Mouse (Mus musculus): ENCODE results near the gene Abca2.

Abca2 gene

DNA sequence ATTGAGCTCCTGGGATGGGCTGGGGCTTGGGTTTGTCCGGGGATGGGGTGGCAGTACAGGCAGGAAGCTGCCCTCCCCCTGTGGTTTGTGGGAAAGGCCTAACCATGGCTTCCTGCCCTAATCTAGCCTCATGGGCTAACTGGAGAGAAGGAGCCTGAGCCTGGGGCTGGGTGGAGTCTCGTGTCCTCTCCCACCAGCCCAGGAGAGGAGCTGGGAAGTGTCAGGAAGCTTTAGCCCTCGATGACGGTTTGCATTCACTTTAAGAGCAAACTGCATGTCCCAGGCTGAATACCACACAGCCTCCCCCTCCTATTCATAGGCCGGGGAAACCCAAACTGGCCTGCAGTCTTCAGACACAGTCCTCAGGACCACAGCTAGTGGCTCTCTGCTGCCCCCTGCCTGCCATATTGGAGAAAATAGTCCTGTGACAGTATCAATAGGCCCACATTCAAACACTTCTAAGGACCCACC, 1.7 kb upstream of the Abca2 start:
- peak; percentile 80 to 84 for DNase-seq

GRCm38 (mm10) chr2:25427256-25427655, 1.2 kb upstream of the Abca2 start:
- DNase-seq, result no peak

- DNase-seq, result peak; percentile 41 to 53
These were observed 1.1 kb downstream of the Abca2 start for GRCm38 (mm10) chr2:25429435-25430180.

GRCm38 (mm10) chr2:25430395-25431233, 2.1 kb downstream of the Abca2 start:
- DNase-seq, result peak; percentile 67 to 79

- no peak for DNase-seq
These were observed 2.9 kb downstream of the Abca2 start for GRCm38 (mm10) chr2:25431308-25431855.

- no peak for DNase-seq
These were observed 4.0 kb downstream of the Abca2 start for GRCm38 (mm10) chr2:25432326-25433098.

- no peak for DNase-seq
These were observed 4.6 kb downstream of the Abca2 start for GRCm38 (mm10) chr2:25433101-25433500.

DNA sequence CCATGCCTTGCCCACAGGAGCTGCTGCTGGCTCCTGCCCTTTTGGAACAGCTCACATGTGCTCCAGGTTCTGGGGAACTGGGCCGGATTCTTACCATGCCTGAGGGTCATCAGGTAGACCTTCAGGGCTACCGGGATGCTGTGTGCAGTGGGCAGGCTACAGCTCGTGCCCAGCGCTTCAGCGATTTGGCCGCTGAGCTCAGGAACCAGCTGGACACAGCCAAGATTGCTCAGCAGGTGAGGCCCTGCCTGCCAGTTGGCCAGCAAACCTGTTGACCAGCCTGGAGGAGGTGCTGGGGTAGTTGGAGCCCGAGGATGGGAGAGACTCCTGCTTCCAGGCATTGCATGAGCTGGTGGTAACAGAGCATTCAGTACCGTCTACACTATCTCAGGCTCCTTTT, 5.8 kb downstream of the Abca2 start:
- no peak for DNase-seq

DNA sequence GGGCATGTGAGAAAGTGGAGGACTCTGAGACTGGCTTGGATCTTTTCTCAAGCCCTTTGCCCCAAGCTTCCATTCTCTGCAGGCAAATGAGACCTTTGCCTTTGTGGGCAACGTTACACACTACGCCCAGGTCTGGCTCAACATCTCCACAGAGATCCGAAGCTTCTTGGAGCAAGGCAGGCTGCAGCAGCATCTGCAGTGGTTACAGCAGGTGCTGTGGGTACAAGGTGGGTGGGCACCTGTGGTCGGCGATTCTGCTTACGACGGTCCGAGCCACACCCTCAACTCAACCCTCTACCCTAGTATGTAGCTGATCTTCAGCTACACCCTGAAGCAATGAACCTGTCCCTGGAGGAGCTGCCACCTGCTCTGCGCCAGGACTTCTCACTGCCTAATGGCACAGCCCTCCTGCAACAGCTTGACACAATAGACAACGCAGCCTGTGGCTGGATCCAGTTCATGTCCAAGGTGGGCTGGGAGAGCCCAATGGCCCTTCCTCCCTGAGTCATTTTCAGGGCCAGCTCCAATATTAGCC, 7.8 kb downstream of the Abca2 start:
- DNase-seq, result no peak

DNA sequence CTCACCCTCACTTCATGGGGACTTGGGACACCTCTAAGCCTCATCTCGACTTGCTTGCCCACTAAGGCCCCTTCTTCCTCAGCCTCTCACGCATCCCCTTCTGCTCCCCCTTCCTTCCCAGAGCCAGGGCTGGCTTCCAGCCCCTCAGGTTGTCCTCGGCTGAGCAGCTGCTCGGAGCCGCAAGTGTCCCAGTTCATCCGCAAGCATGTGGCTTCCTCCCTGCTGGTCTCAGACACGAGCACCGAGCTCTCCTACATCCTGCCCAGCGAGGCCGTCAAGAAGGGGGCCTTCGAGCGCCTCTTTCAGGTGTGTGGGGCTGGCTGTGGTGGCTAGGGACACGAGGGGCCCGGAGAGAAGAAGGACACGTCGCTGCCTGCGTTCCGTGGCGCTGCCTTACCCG, 12.6 kb downstream of the Abca2 start:
- DNase-seq, result no peak

DNA sequence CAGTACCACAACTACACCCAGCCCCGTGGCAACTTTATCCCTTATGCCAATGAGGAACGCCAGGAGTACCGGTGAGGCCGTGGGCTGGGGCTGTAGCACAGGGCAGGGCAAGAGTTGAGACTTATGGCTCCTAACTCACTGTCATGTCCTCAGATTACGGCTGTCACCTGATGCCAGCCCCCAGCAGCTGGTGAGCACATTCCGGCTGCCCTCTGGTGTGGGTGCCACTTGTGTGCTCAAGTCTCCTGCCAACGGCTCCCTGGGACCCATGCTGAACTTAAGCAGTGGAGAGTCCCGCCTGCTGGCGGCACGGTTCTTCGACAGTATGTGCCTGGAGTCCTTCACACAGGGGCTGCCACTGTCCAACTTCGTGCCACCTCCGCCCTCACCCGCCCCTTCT, 14.2 kb downstream of the Abca2 start:
- no peak for DNase-seq

DNA sequence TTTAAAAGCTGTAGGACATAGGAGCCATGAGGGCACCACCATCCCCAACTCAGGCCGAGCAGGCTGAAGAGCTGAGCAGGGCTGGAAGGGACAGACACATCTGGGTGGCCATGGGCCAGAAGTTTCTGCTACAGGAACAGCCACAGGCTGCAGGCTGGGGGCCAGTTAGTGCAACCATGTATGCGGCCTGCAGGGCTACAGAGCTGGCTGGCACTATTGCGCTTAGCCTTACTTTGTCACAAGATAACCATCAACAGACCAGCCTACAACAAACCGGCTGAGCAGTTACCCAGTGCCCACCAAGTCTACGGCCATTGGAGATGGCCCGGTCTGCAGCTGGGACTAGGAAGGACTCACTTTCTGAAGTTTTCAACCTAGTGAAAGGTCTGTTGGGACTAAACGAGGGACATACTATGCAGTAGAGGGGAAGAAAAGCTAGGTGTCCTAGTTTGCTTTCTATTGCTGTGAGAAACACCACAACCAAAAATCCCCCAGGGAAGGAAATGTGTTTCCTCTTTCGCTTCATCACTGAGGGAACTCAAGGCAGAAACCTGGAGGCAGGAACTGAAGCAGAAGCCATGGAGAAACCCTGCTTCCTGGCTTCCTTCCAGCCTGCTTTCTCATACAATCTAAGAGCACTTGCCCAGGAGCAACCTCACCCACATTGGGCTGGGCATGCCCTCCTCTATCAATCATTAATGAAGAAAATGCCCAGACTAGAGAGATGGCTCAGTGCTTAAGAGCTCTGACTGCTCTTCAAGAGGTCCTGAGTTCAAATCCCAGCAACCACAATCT, 22.5 kb downstream of the Abca2 start:
- no peak for DNase-seq

DNA sequence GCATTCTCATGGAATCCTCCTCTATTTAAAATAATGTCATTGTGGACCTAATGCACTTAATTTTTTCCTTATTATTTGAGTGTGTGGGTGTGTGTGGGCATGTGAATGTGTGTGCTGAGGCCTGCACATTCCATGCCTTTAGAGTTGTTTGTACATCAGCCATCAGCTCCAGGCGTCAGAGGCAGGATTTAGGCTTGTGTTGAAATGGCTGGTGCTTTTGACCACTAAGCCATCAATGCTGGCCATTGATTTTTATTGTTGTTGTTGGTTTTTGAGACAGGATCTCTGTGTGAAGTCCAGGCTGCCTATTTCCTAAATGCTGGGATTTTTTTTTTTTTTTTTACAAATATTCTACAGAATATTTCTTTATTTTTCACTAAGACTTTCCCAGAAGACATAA, 24.4 kb downstream of the Abca2 start:
- DNase-seq, result no peak

- DNase-seq, result peak; percentile 29 to 54
These were observed 27.9 kb downstream of the Abca2 start, which contains the start of gene Clic3 for GRCm38 (mm10) chr2:25456205-25456953. TSS of gene Clic3 (plus strand) at chr2:25456838.

DNA sequence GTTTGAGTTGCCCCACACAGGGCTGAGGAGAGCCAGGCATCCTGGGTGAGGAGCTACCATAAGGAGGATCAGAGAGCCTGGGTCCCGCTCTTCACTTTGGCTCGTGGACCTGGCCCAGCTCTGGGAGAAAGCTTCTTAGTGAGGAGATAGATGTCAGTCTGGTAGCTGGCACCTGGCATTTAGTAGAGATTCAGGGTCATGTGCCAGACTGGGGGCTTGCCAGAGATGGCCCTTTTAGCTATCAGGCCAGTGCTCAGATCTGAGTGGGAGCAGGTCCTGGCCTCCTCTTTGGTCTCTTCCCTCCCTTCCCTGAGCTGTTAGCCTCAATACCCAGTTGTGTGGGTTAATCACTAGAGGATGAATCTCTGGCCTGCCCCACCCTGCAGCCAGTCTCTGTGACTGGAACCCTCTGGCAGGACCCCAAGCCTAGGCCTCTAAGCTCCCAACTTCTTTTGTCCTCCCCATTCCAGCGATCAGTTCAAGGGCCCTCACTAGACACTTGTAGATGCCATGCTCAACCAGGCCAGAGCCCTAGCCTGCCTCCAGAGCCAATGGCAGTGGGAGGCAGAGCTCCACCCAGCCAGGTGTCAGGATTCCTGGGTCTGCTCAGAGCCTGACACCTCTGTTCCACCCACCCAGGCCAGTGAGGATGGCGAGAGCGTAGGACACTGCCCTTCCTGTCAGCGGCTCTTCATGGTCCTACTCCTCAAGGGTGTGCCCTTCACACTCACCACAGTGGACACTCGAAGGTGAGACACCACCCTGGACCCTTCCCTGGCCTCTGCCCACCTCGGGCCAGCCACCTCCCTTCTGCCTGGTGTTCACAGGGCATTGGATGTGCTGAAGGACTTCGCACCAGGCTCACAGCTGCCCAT, 28.8 kb downstream of the Abca2 start:
- DNase-seq, result no peak

DNA sequence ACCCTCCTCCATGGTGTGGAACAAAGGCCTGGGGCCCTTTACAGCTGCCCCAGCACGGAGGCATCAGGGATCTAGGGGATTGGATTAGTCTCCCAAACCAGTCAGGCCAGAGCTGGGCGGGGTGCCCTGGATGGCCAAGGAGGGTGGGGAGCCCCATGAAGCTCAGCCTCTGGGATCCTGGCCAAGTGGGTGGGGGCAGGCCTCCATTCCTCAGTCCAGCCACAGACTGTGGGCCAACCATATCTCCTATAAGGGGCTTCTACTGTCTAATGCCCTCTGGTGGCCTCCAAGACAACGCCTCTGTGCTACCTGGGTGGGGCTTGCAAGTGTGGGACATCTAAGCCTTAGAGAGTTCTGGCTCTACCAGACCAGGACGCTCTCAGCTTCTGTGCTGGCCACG, 30.4 kb downstream of the Abca2 start:
- peak; percentile 43 to 45 for DNase-seq

- DNase-seq, result no peak
These were observed 31.6 kb downstream of the Abca2 start for GRCm38 (mm10) chr2:25460135-25460534.

DNA sequence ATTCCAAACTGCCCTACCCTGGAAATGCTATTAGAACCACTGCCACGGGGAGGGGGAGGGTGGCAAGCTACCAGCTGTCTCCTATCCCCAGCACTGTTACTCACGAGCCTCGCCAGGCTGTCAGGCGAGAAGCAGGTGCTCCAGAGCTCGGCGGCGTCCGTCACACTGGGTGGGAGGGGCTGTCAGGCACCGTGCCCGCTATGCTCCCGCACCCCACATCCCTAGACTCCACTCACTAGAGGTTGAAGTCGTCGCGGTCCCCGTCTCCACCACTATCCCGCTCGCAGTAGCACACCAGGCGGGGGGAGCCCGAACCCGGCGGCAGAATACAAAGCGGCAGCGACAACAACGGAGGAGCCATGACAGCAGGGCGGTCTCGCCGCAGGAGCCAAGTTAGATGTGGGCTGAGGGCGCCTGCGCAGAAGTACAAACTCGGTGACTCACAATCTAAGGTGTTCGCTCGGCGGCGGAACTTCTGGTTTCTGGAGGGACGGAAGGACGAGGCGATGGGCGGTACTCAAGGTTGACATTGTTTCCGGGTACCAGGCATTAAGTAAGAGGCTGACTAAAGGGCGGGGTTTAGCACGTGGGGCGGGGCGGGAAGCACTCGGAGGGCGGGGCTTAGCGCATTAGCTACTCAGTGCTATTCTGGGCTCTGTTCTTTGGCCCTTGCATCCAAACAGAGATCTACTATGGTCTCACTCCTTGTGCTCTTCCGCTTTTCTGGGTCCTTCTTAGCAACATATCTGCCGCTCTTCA, 32.2 kb downstream of the Abca2 start, which contains the start of gene Paxx:
Gene Paxx (minus strand): TSS at position 544 of the 759 bp plus-strand sequence.
- DNase-seq, result peak; percentile 92 to 96

GRCm38 (mm10) chr2:25461407-25461806, 32.9 kb downstream of the Abca2 start:
- no peak for DNase-seq
